Mouse (Mus musculus): ENCODE results near the gene Ranbp17. TPM values are rescaled to one million over a fixed set of nuclear protein-coding genes. Genes with fewer than 3 reads are reported as not detected.

The Ranbp17 gene
- polyA plus RNA-seq, 1 experiment from 2014 or later = 15.4 TPM

GRCm38 (mm10) chr11:33200764-33201625 lies 312.6 kb downstream of the Ranbp17 start:
- Histone ChIP-seq H3K36me3 (ENCODE audit: control insufficient read depth, insufficient read depth, low read length) (no peaks in the 10 kb centered on the region), H3K9ac (ENCODE audit: low read length) (peak overlapping the region; percentile 20; the same call in 1 of the 2 replicates), H3K9me3 (ENCODE audit: control insufficient read depth, low read length) (peaks cover 4% of the 10 kb centered on the region), H3K4me3 (ENCODE audit: low read depth, low read length) (peak overlapping the region; percentile 26), H3K27me3 (ENCODE audit: control insufficient read depth, insufficient read depth, low read length) (peaks cover 99% of the 10 kb centered on the region), H3K4me2 (ENCODE audit: low read depth, low read length, severe bottlenecking) (peak overlapping the region; percentile 53), H3K4me1 (replicated peaks; ENCODE audit: control insufficient read depth, insufficient read depth, low read length) (peaks cover 32% of the 10 kb centered on the region), H3K27ac (ENCODE audit: low read depth, low read length) (no peak overlapping the region)
- peak; percentile 34 for ATAC-seq (replicated peaks; ENCODE audit: low FRiP score)
- under 1% methylated on average over 73 of the region's 76 CpGs for WGBS
- peak; percentile 77 for DNase-seq (ENCODE audit: low spot score)

GRCm38 (mm10) chr11:33199906-33200763 lies 313.4 kb downstream of the Ranbp17 start:
- WGBS = under 1% methylated on average over 45 of the region's 45 CpGs
- Histone ChIP-seq H3K4me3 (ENCODE audit: low read depth, low read length) (peak overlapping the region; percentile 26), H3K27me3 (ENCODE audit: control insufficient read depth, insufficient read depth, low read length) (peaks cover 99% of the 10 kb centered on the region), H3K27ac (ENCODE audit: low read depth, low read length) (no peak overlapping the region), H3K9ac (ENCODE audit: low read length) (no peak overlapping the region), H3K4me1 (replicated peaks; ENCODE audit: control insufficient read depth, insufficient read depth, low read length) (peaks cover 29% of the 10 kb centered on the region), H3K4me2 (ENCODE audit: low read depth, low read length, severe bottlenecking) (peak overlapping the region; percentile 53), H3K36me3 (ENCODE audit: control insufficient read depth, insufficient read depth, low read length) (no peaks in the 10 kb centered on the region), H3K9me3 (ENCODE audit: control insufficient read depth, low read length) (peaks cover 4% of the 10 kb centered on the region)
- DNase-seq (ENCODE audit: low spot score) = peak; percentile 77
- ATAC-seq (replicated peaks; ENCODE audit: low FRiP score) = no peak

GRCm38 (mm10) chr11:33199117-33199514 lies 314.4 kb downstream of the Ranbp17 start:
- DNase-seq (ENCODE audit: low spot score) (no peak), ATAC-seq (replicated peaks; ENCODE audit: low FRiP score) (no peak)
- WGBS = 1% methylated on average over 15 of the region's 15 CpGs
- Histone ChIP-seq H3K27me3 (ENCODE audit: control insufficient read depth, insufficient read depth, low read length) (peaks cover 96% of the 10 kb centered on the region), H3K4me2 (ENCODE audit: low read depth, low read length, severe bottlenecking) (no peak overlapping the region), H3K9ac (ENCODE audit: low read length) (no peak overlapping the region), H3K9me3 (ENCODE audit: control insufficient read depth, low read length) (peaks cover 4% of the 10 kb centered on the region), H3K27ac (ENCODE audit: low read depth, low read length) (no peak overlapping the region), H3K36me3 (ENCODE audit: control insufficient read depth, insufficient read depth, low read length) (no peaks in the 10 kb centered on the region), H3K4me3 (ENCODE audit: low read depth, low read length) (no peak overlapping the region), H3K4me1 (replicated peaks; ENCODE audit: control insufficient read depth, insufficient read depth, low read length) (peaks cover 27% of the 10 kb centered on the region)

- H3K9me3 ChIP-seq (ENCODE audit: control insufficient read depth, low read length) = peaks cover 4% of the 10 kb centered on the region
- 15% methylated on average over 22 of the region's 22 CpGs for WGBS
- DNase-seq (ENCODE audit: low spot score) (no peak), ATAC-seq (replicated peaks; ENCODE audit: low FRiP score) (no peak)
- H3K27ac ChIP-seq (ENCODE audit: low read depth, low read length) = no peak overlapping the region
- H3K4me1 ChIP-seq (replicated peaks; ENCODE audit: control insufficient read depth, insufficient read depth, low read length) = peaks cover 25% of the 10 kb centered on the region
- no peak overlapping the region for H3K9ac ChIP-seq (ENCODE audit: low read length)
- H3K4me2 ChIP-seq (ENCODE audit: low read depth, low read length, severe bottlenecking) = no peak overlapping the region
- no peak overlapping the region for H3K4me3 ChIP-seq (ENCODE audit: low read depth, low read length)
- peaks cover 95% of the 10 kb centered on the region for H3K27me3 ChIP-seq (ENCODE audit: control insufficient read depth, insufficient read depth, low read length)
- no peaks in the 10 kb centered on the region for H3K36me3 ChIP-seq (ENCODE audit: control insufficient read depth, insufficient read depth, low read length)
These were observed 315.0 kb downstream of the Ranbp17 start for GRCm38 (mm10) chr11:33198351-33199116.

- Histone ChIP-seq H3K4me3 (ENCODE audit: low read depth, low read length) (no peak overlapping the region), H3K27ac (ENCODE audit: low read depth, low read length) (no peak overlapping the region), H3K36me3 (ENCODE audit: control insufficient read depth, insufficient read depth, low read length) (no peaks in the 10 kb centered on the region), H3K4me1 (replicated peaks; ENCODE audit: control insufficient read depth, insufficient read depth, low read length) (peaks cover 18% of the 10 kb centered on the region), H3K9me3 (ENCODE audit: control insufficient read depth, low read length) (peaks cover 4% of the 10 kb centered on the region), H3K4me2 (ENCODE audit: low read depth, low read length, severe bottlenecking) (no peak overlapping the region), H3K9ac (ENCODE audit: low read length) (no peak overlapping the region), H3K27me3 (ENCODE audit: control insufficient read depth, insufficient read depth, low read length) (peaks cover 94% of the 10 kb centered on the region)
- no peak for DNase-seq (ENCODE audit: low spot score)
- 17% methylated on average over 15 of the region's 15 CpGs for WGBS
- ATAC-seq (replicated peaks; ENCODE audit: low FRiP score) = no peak
These were observed 315.9 kb downstream of the Ranbp17 start for GRCm38 (mm10) chr11:33197673-33198072.

- peaks cover 18% of the 10 kb centered on the region for H3K4me1 ChIP-seq (replicated peaks; ENCODE audit: control insufficient read depth, insufficient read depth, low read length)
- WGBS = 28% methylated on average over 13 of the region's 13 CpGs
- peaks cover 4% of the 10 kb centered on the region for H3K9me3 ChIP-seq (ENCODE audit: control insufficient read depth, low read length)
- no peak overlapping the region for H3K4me2 ChIP-seq (ENCODE audit: low read depth, low read length, severe bottlenecking)
- ATAC-seq (replicated peaks; ENCODE audit: low FRiP score) (no peak), DNase-seq (ENCODE audit: low spot score) (no peak)
- no peak overlapping the region for H3K4me3 ChIP-seq (ENCODE audit: low read depth, low read length)
- no peaks in the 10 kb centered on the region for H3K36me3 ChIP-seq (ENCODE audit: control insufficient read depth, insufficient read depth, low read length)
- no peak overlapping the region for H3K9ac ChIP-seq (ENCODE audit: low read length)
- H3K27ac ChIP-seq (ENCODE audit: low read depth, low read length) = no peak overlapping the region
- peaks cover 91% of the 10 kb centered on the region for H3K27me3 ChIP-seq (ENCODE audit: control insufficient read depth, insufficient read depth, low read length)
These were observed 316.4 kb downstream of the Ranbp17 start for GRCm38 (mm10) chr11:33197133-33197514.

GRCm38 (mm10) chr11:33196447-33197132 lies 317.0 kb downstream of the Ranbp17 start:
- WGBS = 5% methylated on average over 24 of the region's 24 CpGs
- Histone ChIP-seq H3K36me3 (ENCODE audit: control insufficient read depth, insufficient read depth, low read length) (no peaks in the 10 kb centered on the region), H3K4me2 (ENCODE audit: low read depth, low read length, severe bottlenecking) (no peak overlapping the region), H3K27ac (ENCODE audit: low read depth, low read length) (no peak overlapping the region), H3K9me3 (ENCODE audit: control insufficient read depth, low read length) (peaks cover 4% of the 10 kb centered on the region), H3K9ac (ENCODE audit: low read length) (no peak overlapping the region), H3K27me3 (ENCODE audit: control insufficient read depth, insufficient read depth, low read length) (peaks cover 85% of the 10 kb centered on the region), H3K4me1 (replicated peaks; ENCODE audit: control insufficient read depth, insufficient read depth, low read length) (peaks cover 18% of the 10 kb centered on the region), H3K4me3 (ENCODE audit: low read depth, low read length) (no peak overlapping the region)
- DNase-seq (ENCODE audit: low spot score) (no peak), ATAC-seq (replicated peaks; ENCODE audit: low FRiP score) (no peak)

Data from forebrain, embryonic 11.5 days (tissue).